ENCODE assay signal across 10 mouse cellular contexts in the genomic region with DNA sequence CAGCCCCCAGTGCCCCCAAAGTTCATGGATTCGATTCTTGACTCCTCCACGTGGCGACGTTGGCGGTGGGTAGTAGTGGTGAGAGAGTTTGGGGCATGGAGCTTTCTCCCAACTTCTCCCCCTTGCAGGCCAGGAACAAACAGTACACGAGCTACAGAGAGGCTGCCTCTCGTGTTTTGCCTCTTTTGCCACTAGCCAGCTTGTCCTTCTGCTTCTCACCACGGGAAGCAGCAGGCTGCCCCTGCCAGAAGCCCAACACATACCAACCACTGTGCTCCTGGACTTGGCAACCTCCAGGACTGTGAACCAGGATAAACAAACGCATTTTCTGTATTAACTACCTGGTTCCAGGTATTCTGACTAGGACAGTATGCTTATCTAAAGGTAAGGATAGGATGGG. TPM values are rescaled to one million over a fixed set of nuclear protein-coding genes. Genes with fewer than 3 reads are reported as not detected.
DNase-seq lines count a peak whose midpoint lies in the region; ATAC-seq and TF ChIP-seq lines count a peak whose summit lies in the region.
"Had no signal": no experiment of that assay in that cellular context is flagged by ENCODE, and none has a peak within 500 bp of the region (broad histone marks: within the 10 kb centered on the region; RNA-seq: fewer than 3 reads in every experiment).

No protein-coding gene starts in this region.

- no peak overlapping the region for H3K27ac ChIP-seq in heart, embryonic 11.5 days (ENCODE audit: low read depth, low read length)
- H3K27ac ChIP-seq in lung, postnatal 0 days (ENCODE audit: low read length), result no peak overlapping the region
- H3K27ac ChIP-seq in heart, embryonic 15.5 days, result 0 out of 2 replicates have a peak overlapping the region, but pooled peaks have one; percentile 65
- H3K27ac ChIP-seq: liver, embryonic 14.5 days had no signal

- no peak for DNase-seq in heart, postnatal 10 days
- no peak for DNase-seq in lung, postnatal 0 days (ENCODE audit: low spot score)
- no peak for DNase-seq in lung, postnatal 25 days (ENCODE audit: low spot score)
- DNase-seq in urinary bladder, postnatal 36 days (ENCODE audit: low spot score in 2 of 2), result no peak
- no peak for DNase-seq in retina, postnatal 1 day
- DNase-seq in urinary bladder, postnatal 10 days (ENCODE audit: low spot score), result no peak
- DNase-seq: right cerebral cortex, postnatal 25 days had no signal

- 62% methylated on average over 9 of the region's 9 CpGs for WGBS in heart, embryonic 11.5 days (ENCODE audit: insufficient replicate concordance)
- WGBS in lung, postnatal 0 days, result 47% methylated on average over 9 of the region's 9 CpGs
- 55% methylated on average over 9 of the region's 9 CpGs for WGBS in heart, embryonic 15.5 days

- no peak for TF ChIP-seq EP300 in lung, postnatal 0 days (IDR thresholded peaks at IDR 0.05)

- H3K9ac ChIP-seq in heart, embryonic 11.5 days (ENCODE audit: low read depth, low read length), result no peak overlapping the region
- no peak overlapping the region for H3K9ac ChIP-seq in lung, postnatal 0 days (replicated peaks; ENCODE audit: low read depth)
- H3K9ac ChIP-seq in heart, embryonic 15.5 days, result no peak overlapping the region
- H3K9ac ChIP-seq: liver, embryonic 14.5 days had no signal

- H3K4me3 ChIP-seq in heart, embryonic 11.5 days (ENCODE audit: low read depth, low read length), result no peak overlapping the region
- H3K4me3 ChIP-seq in lung, postnatal 0 days (ENCODE audit: low read depth, low read length), result no peak overlapping the region
- no peak overlapping the region for H3K4me3 ChIP-seq in heart, embryonic 15.5 days

- H3K4me2 ChIP-seq in heart, embryonic 11.5 days, result peak overlapping the region; percentile 48
- no peak overlapping the region for H3K4me2 ChIP-seq in lung, postnatal 0 days (replicated peaks; ENCODE audit: low read depth, low read length)
- H3K4me2 ChIP-seq in heart, embryonic 15.5 days, result peak overlapping the region; percentile 54

- no peaks in the 10 kb centered on the region for H3K27me3 ChIP-seq in heart, embryonic 11.5 days (ENCODE audit: control insufficient read depth, insufficient read depth, low read length)
- H3K27me3 ChIP-seq in lung, postnatal 0 days (replicated peaks; ENCODE audit: insufficient read depth, low read length), result no peaks in the 10 kb centered on the region
- no peaks in the 10 kb centered on the region for H3K27me3 ChIP-seq in heart, embryonic 15.5 days

- no peak for ATAC-seq in heart, embryonic 11.5 days (replicated peaks; ENCODE audit: insufficient number of reproducible peaks, low FRiP score, low TSS enrichment)
- ATAC-seq in lung, postnatal 0 days, result no peak
- ATAC-seq in heart, embryonic 15.5 days (replicated peaks; ENCODE audit: insufficient number of reproducible peaks, insufficient read depth, low FRiP score, low read depth), result no peak

- peak; percentile 20; the same call in 1 of the 2 replicates for TF ChIP-seq CTCF in lung, postnatal 0 days (IDR thresholded peaks at IDR 0.05)

- intact Hi-C loops in heart, postnatal 10 days (cut with DNase I), result no loop called here

- H3K4me1 ChIP-seq in heart, embryonic 11.5 days (ENCODE audit: control insufficient read depth, insufficient read depth, low read length), result peaks cover 8% of the 10 kb centered on the region; the same call in 1 of the 2 replicates
- peaks cover 6% of the 10 kb centered on the region; the same call in 1 of the 2 replicates for H3K4me1 ChIP-seq in lung, postnatal 0 days (ENCODE audit: insufficient read depth, low read depth, low read length)
- H3K4me1 ChIP-seq in heart, embryonic 15.5 days (replicated peaks), result peaks cover 21% of the 10 kb centered on the region

- no peaks in the 10 kb centered on the region for H3K9me3 ChIP-seq in heart, embryonic 11.5 days (replicated peaks; ENCODE audit: control insufficient read depth, low read length)
- no peaks in the 10 kb centered on the region for H3K9me3 ChIP-seq in lung, postnatal 0 days (ENCODE audit: low read length)
- H3K9me3 ChIP-seq in heart, embryonic 15.5 days (replicated peaks), result no peaks in the 10 kb centered on the region

- no peaks in the 10 kb centered on the region for H3K36me3 ChIP-seq in heart, embryonic 11.5 days (ENCODE audit: control insufficient read depth, insufficient read depth, low read length)
- no peaks in the 10 kb centered on the region for H3K36me3 ChIP-seq in lung, postnatal 0 days (ENCODE audit: insufficient read depth, low read length)
- no peaks in the 10 kb centered on the region for H3K36me3 ChIP-seq in heart, embryonic 15.5 days

RNA-seq across cellular contexts. Expression of a gene that starts 44.6 kb away (rescaled TPM):
- 22.5 and 25.4 TPM in 2 replicates for polyA plus RNA-seq in heart, embryonic 11.5 days (2014; fragmentation: Nextera tagmentation; extraction: Ambion mirVana)
- total RNA-seq in heart, postnatal 10 days (2021), result 10 to 100 TPM; 39.5 to 41.6 TPM
- polyA plus RNA-seq in lung, postnatal 0 days (2015; fragmentation: Nextera tagmentation; extraction: Ambion mirVana), result 12.7 and 19.3 TPM in 2 replicates
- polyA plus RNA-seq in heart, embryonic 15.5 days (2015; fragmentation: Nextera tagmentation; extraction: Ambion mirVana), result 12.4 and 14.1 TPM in 2 replicates
